Mouse (Mus musculus) layer of hippocampus, postnatal 36 days (tissue): ENCODE results near the gene Mc1r. TPM values are rescaled to one million over a fixed set of nuclear protein-coding genes. Genes with fewer than 3 reads are reported as not detected.

Experiments
- DNase-seq, 2 experiments: peaks; one replicate each; pipeline ENCODE4 v3.0.0; 2022
- total RNA-seq, 2 experiments: library from RNA; stranded (reverse); gene quantifications; 2 replicates each; pipeline ENCODE4 v1.2.3; 2021

Gene Mc1r
- not detected for total RNA-seq

GRCm38 (mm10) chr8:123406786-123407185 is at the start of gene Mc1r:
Gene Mc1r (plus strand): TSS chr8:123407107.
- DNase-seq, result peak; percentile 65 to 70

GRCm38 (mm10) chr8:123361082-123361739 is 45.7 kb upstream of the Mc1r start:
- peak; percentile 75 to 80 for DNase-seq

- DNase-seq, result peak; percentile 95 to 97
Observed at GRCm38 (mm10) chr8:123373403-123374238, 33.3 kb upstream of the Mc1r start, which contains the start of gene Tcf25. Gene Tcf25 (plus strand): TSS chr8:123373753.

- peak; percentile 91 for DNase-seq
Observed at GRCm38 (mm10) chr8:123374239-123374578, 32.7 kb upstream of the Mc1r start.

- DNase-seq, result no peak
Observed at GRCm38 (mm10) chr8:123375701-123376100, 31.2 kb upstream of the Mc1r start.

GRCm38 (mm10) chr8:123376106-123376505 is 30.8 kb upstream of the Mc1r start:
- DNase-seq, result no peak

GRCm38 (mm10) chr8:123381711-123382110 is 25.2 kb upstream of the Mc1r start:
- no peak for DNase-seq

- no peak for DNase-seq
Observed at GRCm38 (mm10) chr8:123382516-123382915, 24.4 kb upstream of the Mc1r start.

- no peak for DNase-seq
Observed at GRCm38 (mm10) chr8:123384883-123385540, 21.9 kb upstream of the Mc1r start.

GRCm38 (mm10) chr8:123387041-123387440 is 19.9 kb upstream of the Mc1r start:
- no peak for DNase-seq

- no peak for DNase-seq
Observed at GRCm38 (mm10) chr8:123387801-123388200, 19.1 kb upstream of the Mc1r start.

GRCm38 (mm10) chr8:123389026-123389425 is 17.9 kb upstream of the Mc1r start:
- no peak for DNase-seq

- no peak for DNase-seq
Observed at GRCm38 (mm10) chr8:123398308-123398707, 8.6 kb upstream of the Mc1r start.

- DNase-seq, result no peak
Observed at GRCm38 (mm10) chr8:123401936-123402335, 5.0 kb upstream of the Mc1r start.

GRCm38 (mm10) chr8:123402730-123403326 is 4.1 kb upstream of the Mc1r start:
- no peak for DNase-seq

- no peak for DNase-seq
Observed at GRCm38 (mm10) chr8:123404521-123404920, 2.4 kb upstream of the Mc1r start.

- no peak for DNase-seq
Observed at GRCm38 (mm10) chr8:123407612-123408011, 705 bp downstream of the Mc1r start.

- DNase-seq, result no peak
Observed at GRCm38 (mm10) chr8:123408586-123409544, 2.0 kb downstream of the Mc1r start.

- DNase-seq, result no peak
Observed at GRCm38 (mm10) chr8:123410049-123410587, 3.2 kb downstream of the Mc1r start.

GRCm38 (mm10) chr8:123410788-123411187 is 3.9 kb downstream of the Mc1r start:
- no peak for DNase-seq

GRCm38 (mm10) chr8:123411246-123411645 is 4.3 kb downstream of the Mc1r start, which contains the start of gene Tubb3:
Gene Tubb3 (plus strand): TSS chr8:123411424.
- DNase-seq, result peak; percentile 90 to 91
